Mouse (Mus musculus) CH12.LX (cell line): ENCODE measurements around the gene Grm7. TPM values are rescaled to one million over a fixed set of nuclear protein-coding genes. Genes with fewer than 3 reads are reported as not detected.

Experiments
- DNase-seq: peaks from one replicate; pipeline ENCODE4 v3.0.0-alpha.2; 2013; ENCODE audit errors: extremely low read depth
- H3K27ac ChIP-seq: 2 replicates; pipeline ENCODE4 v1.5.1; 2012; ENCODE audit warnings: low read depth, mild to moderate bottlenecking, control low read depth, moderate library complexity; ENCODE audit not compliant: insufficient read depth
- H3K27me3 ChIP-seq: replicated peaks from 2 replicates; pipeline ENCODE3; 2012; ENCODE audit warnings: inconsistent platforms
- H3K36me3 ChIP-seq, 2 experiments: replicated peaks in 1 of 2; 2 replicates each; pipeline versions ENCODE3 to v1.6.1; 2012; ENCODE audit warnings: inconsistent platforms in 1 of 2, low read length in 1 of 2, mild to moderate bottlenecking in 1 of 2, mixed read lengths in 1 of 2, moderate library complexity in 1 of 2; ENCODE audit not compliant: control insufficient read depth in 1 of 2, insufficient read depth in 1 of 2
- H3K4me1 ChIP-seq, 2 experiments: 2 replicates each; pipeline ENCODE4 v1.6.1; 2012; ENCODE audit warnings: inconsistent platforms in 1 of 2, moderate library complexity in 1 of 2; ENCODE audit not compliant: insufficient read depth in 2 of 2, control insufficient read depth in 1 of 2
- H3K4me2 ChIP-seq: 2 replicates; pipeline ENCODE4 v1.6.1; 2012; ENCODE audit warnings: low read depth, mild to moderate bottlenecking, control low read depth; ENCODE audit not compliant: poor library complexity, insufficient read depth, severe bottlenecking
- H3K4me3 ChIP-seq, 3 experiments: fragments of 150-350 bp in 1 of 3; sonication (generic) in 1 of 3; replicated peaks in 1 of 3; 2 replicates each; pipeline versions ENCODE3 to v1.5.1; 2011 to 2012; ENCODE audit warnings: low read depth in 2 of 3, low read length in 2 of 3, mild to moderate bottlenecking in 2 of 3, moderate library complexity in 2 of 3, control low read depth in 1 of 3, improper control_type of control experiment in 1 of 3, inconsistent platforms in 1 of 3, mixed read lengths in 1 of 3; ENCODE audit not compliant: poor library complexity in 1 of 3
- H3K79me2 ChIP-seq: replicated peaks from 2 replicates; pipeline ENCODE4 v1.6.1; 2012; ENCODE audit warnings: mild to moderate bottlenecking, moderate library complexity; ENCODE audit not compliant: control insufficient read depth, poor library complexity, insufficient read depth, severe bottlenecking; ENCODE audit errors: extremely low read depth
- H3K9ac ChIP-seq: 2 replicates; pipeline ENCODE4 v1.6.1; 2012; ENCODE audit warnings: low read depth, mild to moderate bottlenecking, control low read depth, moderate library complexity; ENCODE audit not compliant: insufficient read depth
- H3K9me3 ChIP-seq: replicated peaks from 2 replicates; pipeline ENCODE3; 2012; ENCODE audit warnings: low read length, inconsistent platforms, mixed read lengths
- CHD2 ChIP-seq: IDR thresholded peaks from 2 replicates; pipeline ENCODE4 v1.6.1; 2011; ENCODE audit warnings: low read length, improper control_type of control experiment
- CTCF ChIP-seq, 2 experiments: IDR thresholded peaks in 1 of 2; conservative IDR thresholded peaks in 1 of 2; 2 replicates each; pipeline ENCODE4 v1.5.1; 2011 to 2012; ENCODE audit warnings: low read depth in 2 of 2, low read length in 2 of 2, improper control_type of control experiment in 1 of 2, inconsistent platforms in 1 of 2, mild to moderate bottlenecking in 1 of 2, moderate library complexity in 1 of 2
- EP300 ChIP-seq: IDR thresholded peaks from 2 replicates; pipeline ENCODE4 v1.6.1; 2011; ENCODE audit warnings: low read length, improper control_type of control experiment
- HCFC1 ChIP-seq: IDR thresholded peaks from 2 replicates; pipeline ENCODE4 v1.6.1; 2012; ENCODE audit warnings: low read depth, mild to moderate bottlenecking, inconsistent platforms, low read length, improper control_type of control experiment
- JUN ChIP-seq: IDR thresholded peaks from 2 replicates; pipeline ENCODE4 v1.6.1; 2011; ENCODE audit warnings: low read depth, mild to moderate bottlenecking, low read length, improper control_type of control experiment, moderate library complexity; ENCODE audit not compliant: insufficient read depth
- MAFK ChIP-seq: IDR thresholded peaks from 2 replicates; pipeline ENCODE4 v1.6.1; 2011; ENCODE audit warnings: low read length, improper control_type of control experiment; ENCODE audit not compliant: insufficient replicate concordance
- MAX ChIP-seq: IDR thresholded peaks from 2 replicates; pipeline ENCODE4 v1.6.1; 2011; ENCODE audit warnings: low read length, improper control_type of control experiment
- MAZ ChIP-seq: IDR thresholded peaks from 2 replicates; pipeline ENCODE4 v1.6.1; 2012; ENCODE audit warnings: low read depth, mild to moderate bottlenecking, inconsistent platforms, low read length, improper control_type of control experiment, moderate library complexity
- MEF2A ChIP-seq: IDR thresholded peaks from 2 replicates; pipeline ENCODE4 v1.6.1; 2014; ENCODE audit warnings: low read depth, mild to moderate bottlenecking, inconsistent platforms, low read length, improper control_type of control experiment, borderline replicate concordance
- MYC ChIP-seq: IDR thresholded peaks from 2 replicates; pipeline ENCODE4 v1.6.1; 2011; ENCODE audit warnings: low read depth, mild to moderate bottlenecking, improper control_type of control experiment, low read length
- PAX5 ChIP-seq: IDR thresholded peaks from 2 replicates; pipeline ENCODE4 v1.6.1; 2012; ENCODE audit warnings: low read length, inconsistent platforms, mixed read lengths
- RCOR1 ChIP-seq: conservative IDR thresholded peaks from 2 replicates; pipeline ENCODE4 v1.6.1; 2012; ENCODE audit warnings: low read depth, mild to moderate bottlenecking, inconsistent platforms, low read length, improper control_type of control experiment
- ZMIZ1 ChIP-seq: IDR thresholded peaks from 2 replicates; pipeline ENCODE4 v1.6.1; 2012; ENCODE audit warnings: low read depth, mild to moderate bottlenecking, inconsistent platforms, low read length, improper control_type of control experiment
- ZNF384 ChIP-seq: IDR thresholded peaks from 2 replicates; pipeline ENCODE4 v1.6.1; 2012; ENCODE audit warnings: low read depth, low read length, improper control_type of control experiment, inconsistent platforms
- dilution Hi-C: fragments of 300-500 bp; cut with MboI; formaldehyde crosslinking; loops from 2 replicates; pipeline ENCODE4 v1.14.3; 2020; ENCODE audit warnings: low sequenced_read_pairs; ENCODE audit not compliant: extremely low pct_unique_long_range_greater_than_20kb, extremely low pct_ligation_motif_present
- in situ Hi-C: fragments of 300-500 bp; cut with MboI; formaldehyde crosslinking; loops from 3 replicates; pipeline ENCODE4 v1.14.3; 2019; ENCODE audit warnings: low sequenced_read_pairs, low pct_ligation_motif_present, low pct_unique_long_range_greater_than_20kb, mixed read lengths
- polyA plus RNA-seq: library from polyadenylated mRNA; unstranded; fragments of >175 nt; gene quantifications from 2 replicates; pipeline ENCODE4 v1.2.1, GENCODE M21; 2012; ENCODE audit warnings: low read depth; ENCODE audit not compliant: insufficient read length
- total RNA-seq, 2 experiments: library from RNA; depleted of rRNA; stranded (reverse); fragments of 300-350 nt in 1 of 2; fragments of >200 nt in 1 of 2; gene quantifications; 2 replicates each; pipeline ENCODE4 v1.2.3; 2012 to 2014

Grm7 gene
- total and polyA plus RNA-seq, 3 experiments = not detected

GRCm38 (mm10) chr6:111161037-111161436 is 515.7 kb downstream of the Grm7 start:
- Histone ChIP-seq H3K9me3 (peaks cover 8% of the 10 kb centered on the region), H3K4me3 (no peak overlapping the region), H3K36me3 (no peaks in the 10 kb centered on the region), H3K79me2 (no peaks in the 10 kb centered on the region), H3K4me1 (no peaks in the 10 kb centered on the region), H3K27me3 (no peaks in the 10 kb centered on the region), H3K9ac (no peak overlapping the region), H3K4me2 (no peak overlapping the region), H3K27ac (no peak overlapping the region)
- TF ChIP-seq EP300 (no peak), ZMIZ1 (no peak), ZNF384 (no peak), MEF2A (no peak), PAX5 (no peak), MAFK (no peak)
- in situ Hi-C loops = no loop called here
- no peak for DNase-seq
- dilution Hi-C loops = no loop called here

DNA sequence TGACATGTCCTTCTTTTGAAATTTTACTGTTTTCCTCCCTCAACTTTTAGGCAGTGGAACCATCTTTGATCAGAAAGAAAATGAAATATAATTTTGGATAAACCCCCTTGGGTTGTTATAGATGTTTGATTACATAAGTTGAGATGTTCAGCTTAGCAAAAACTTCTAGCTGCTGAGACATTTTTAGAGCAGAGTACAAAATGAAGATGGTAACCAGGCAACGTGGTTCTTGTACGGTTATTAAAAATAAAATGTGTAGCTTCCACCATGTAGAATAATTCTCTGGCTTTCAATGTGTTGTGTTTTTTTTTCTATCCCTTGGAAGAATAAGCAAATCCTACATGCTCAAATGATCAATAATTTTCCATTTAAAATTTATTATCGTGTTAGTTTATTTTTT is 550.0 kb downstream of the Grm7 start:
- Histone ChIP-seq H3K79me2 (no peaks in the 10 kb centered on the region), H3K36me3 (no peaks in the 10 kb centered on the region), H3K4me2 (no peak overlapping the region), H3K9ac (no peak overlapping the region), H3K9me3 (peaks cover 10% of the 10 kb centered on the region), H3K4me3 (no peak overlapping the region), H3K27ac (no peak overlapping the region), H3K4me1 (no peaks in the 10 kb centered on the region), H3K27me3 (no peaks in the 10 kb centered on the region)
- dilution Hi-C loops (no loop called here), in situ Hi-C loops (no loop called here)
- TF ChIP-seq EP300 (no peak), MAX (no peak), JUN (no peak), HCFC1 (no peak), RCOR1 (no peak), MAZ (no peak), CHD2 (no peak), MYC (no peak), CTCF (conservative IDR thresholded peaks at IDR 0.05 in 1 of 2, IDR thresholded peaks at IDR 0.05 in 1 of 2; ENCODE audit: low read depth in 2 of 2, low read length in 2 of 2) (no peak)
- no peak for DNase-seq

- H3K9ac ChIP-seq = no peak overlapping the region
- H3K79me2 ChIP-seq = no peaks in the 10 kb centered on the region
- in situ Hi-C loops = no loop called here
- H3K4me2 ChIP-seq = no peak overlapping the region
- TF ChIP-seq MAFK (no peak), CHD2 (no peak), EP300 (no peak)
- no peaks in the 10 kb centered on the region for H3K36me3 ChIP-seq
- peaks cover 24% of the 10 kb centered on the region for H3K9me3 ChIP-seq
- no peaks in the 10 kb centered on the region for H3K27me3 ChIP-seq
- H3K4me1 ChIP-seq = no peaks in the 10 kb centered on the region
- dilution Hi-C loops = no loop called here
- no peak overlapping the region for H3K27ac ChIP-seq
- H3K4me3 ChIP-seq = no peak overlapping the region
- DNase-seq = no peak
Measured at GRCm38 (mm10) chr6:111221083-111221729, 575.8 kb downstream of the Grm7 start.
